Mouse (Mus musculus): Measurements from ENCODE around the gene Nmnat3. TPM values are rescaled to one million over a fixed set of nuclear protein-coding genes. Genes with fewer than 3 reads are reported as not detected.

The Nmnat3 gene
- polyA plus RNA-seq, 1 experiment: 7.1 TPM

GRCm38 (mm10) chr9:98350318-98351144 is 63.3 kb downstream of the Nmnat3 start:
- Histone ChIP-seq H3K4me1 (ENCODE audit: control insufficient read depth, insufficient read depth, insufficient read length) (no peaks in the 10 kb centered on the region), H3K4me3 (ENCODE audit: extremely low read depth, insufficient read depth, insufficient read length) (no peak overlapping the region), H3K36me3 (ENCODE audit: control insufficient read depth, insufficient read depth, low read length) (no peaks in the 10 kb centered on the region), H3K27me3 (ENCODE audit: control insufficient read depth, insufficient read depth, low read length) (no peaks in the 10 kb centered on the region), H3K27ac (ENCODE audit: insufficient read depth, low read length) (no peak overlapping the region)
- no peak for DNase-seq (ENCODE audit: low read depth in 1 of 2, low spot score in 2 of 2)
- 72% methylated on average over 4 of the region's 4 CpGs for WGBS
- TF ChIP-seq POLR2A (IDR thresholded peaks at IDR 0.05; ENCODE audit: low read depth, low read length): no peak
- TF ChIP-seq CTCF (IDR thresholded peaks at IDR 0.05; ENCODE audit: extremely low read depth, insufficient read depth, insufficient read length, insufficient replicate concordance): no peak

GRCm38 (mm10) chr9:98352332-98352731 is 65.1 kb downstream of the Nmnat3 start:
- no peaks in the 10 kb centered on the region for H3K36me3 ChIP-seq (ENCODE audit: control insufficient read depth, insufficient read depth, low read length)
- H3K27me3 ChIP-seq (ENCODE audit: control insufficient read depth, insufficient read depth, low read length): no peaks in the 10 kb centered on the region
- H3K27ac ChIP-seq (ENCODE audit: insufficient read depth, low read length): no peak overlapping the region
- whole genome bisulfite sequencing: 85% methylated on average over 6 of the region's 6 CpGs
- H3K4me3 ChIP-seq (ENCODE audit: extremely low read depth, insufficient read depth, insufficient read length): no peak overlapping the region
- no peak for DNase-seq (ENCODE audit: low read depth in 1 of 2, low spot score in 2 of 2)
- H3K4me1 ChIP-seq (ENCODE audit: control insufficient read depth, insufficient read depth, insufficient read length): no peaks in the 10 kb centered on the region
- TF ChIP-seq CTCF (IDR thresholded peaks at IDR 0.05; ENCODE audit: extremely low read depth, insufficient read depth, insufficient read length, insufficient replicate concordance): no peak
- TF ChIP-seq POLR2A (IDR thresholded peaks at IDR 0.05; ENCODE audit: low read depth, low read length): no peak

- 98% methylated on average over 3 of the region's 3 CpGs for WGBS
- Histone ChIP-seq H3K4me1 (ENCODE audit: control insufficient read depth, insufficient read depth, insufficient read length) (no peaks in the 10 kb centered on the region), H3K4me3 (ENCODE audit: extremely low read depth, insufficient read depth, insufficient read length) (no peak overlapping the region), H3K27ac (ENCODE audit: insufficient read depth, low read length) (no peak overlapping the region), H3K36me3 (ENCODE audit: control insufficient read depth, insufficient read depth, low read length) (no peaks in the 10 kb centered on the region), H3K27me3 (ENCODE audit: control insufficient read depth, insufficient read depth, low read length) (no peaks in the 10 kb centered on the region)
- DNase-seq (ENCODE audit: low read depth in 1 of 2, low spot score in 2 of 2): no peak
- TF ChIP-seq CTCF (IDR thresholded peaks at IDR 0.05; ENCODE audit: extremely low read depth, insufficient read depth, insufficient read length, insufficient replicate concordance) (no peak), POLR2A (IDR thresholded peaks at IDR 0.05; ENCODE audit: low read depth, low read length) (no peak)
These were observed 67.7 kb downstream of the Nmnat3 start for GRCm38 (mm10) chr9:98354919-98355318.

- WGBS: 75% methylated on average over 3 of the region's 3 CpGs
- no peaks in the 10 kb centered on the region for H3K36me3 ChIP-seq (ENCODE audit: control insufficient read depth, insufficient read depth, low read length)
- no peak for DNase-seq (ENCODE audit: low read depth in 1 of 2, low spot score in 2 of 2)
These were observed 73.8 kb downstream of the Nmnat3 start for GRCm38 (mm10) chr9:98361047-98361446.

GRCm38 (mm10) chr9:98366075-98366474 is 78.8 kb downstream of the Nmnat3 start:
- no peaks in the 10 kb centered on the region for H3K4me1 ChIP-seq (ENCODE audit: control insufficient read depth, insufficient read depth, insufficient read length)
- H3K27me3 ChIP-seq (ENCODE audit: control insufficient read depth, insufficient read depth, low read length): no peaks in the 10 kb centered on the region
- no peak overlapping the region for H3K4me3 ChIP-seq (ENCODE audit: extremely low read depth, insufficient read depth, insufficient read length)
- no peaks in the 10 kb centered on the region for H3K36me3 ChIP-seq (ENCODE audit: control insufficient read depth, insufficient read depth, low read length)
- TF ChIP-seq CTCF (IDR thresholded peaks at IDR 0.05; ENCODE audit: extremely low read depth, insufficient read depth, insufficient read length, insufficient replicate concordance): no peak
- no peak overlapping the region for H3K27ac ChIP-seq (ENCODE audit: insufficient read depth, low read length)
- WGBS: 87% methylated on average over 8 of the region's 8 CpGs
- no peak for DNase-seq (ENCODE audit: low read depth in 1 of 2, low spot score in 2 of 2)

More at GRCm38 (mm10) chr9:98361047-98361446, 73.8 kb downstream of the Nmnat3 start:
- TF ChIP-seq CTCF (IDR thresholded peaks at IDR 0.05; ENCODE audit: extremely low read depth, insufficient read depth, insufficient read length, insufficient replicate concordance): no peak
- TF ChIP-seq POLR2A (IDR thresholded peaks at IDR 0.05; ENCODE audit: low read depth, low read length): no peak
- no peak overlapping the region for H3K27ac ChIP-seq (ENCODE audit: insufficient read depth, low read length)
- H3K4me1 ChIP-seq (ENCODE audit: control insufficient read depth, insufficient read depth, insufficient read length): no peaks in the 10 kb centered on the region
- H3K27me3 ChIP-seq (ENCODE audit: control insufficient read depth, insufficient read depth, low read length): no peaks in the 10 kb centered on the region
- no peak overlapping the region for H3K4me3 ChIP-seq (ENCODE audit: extremely low read depth, insufficient read depth, insufficient read length)

GRCm38 (mm10) chr9:98367333-98367962 is 80.2 kb downstream of the Nmnat3 start:
- Histone ChIP-seq H3K36me3 (ENCODE audit: control insufficient read depth, insufficient read depth, low read length) (no peaks in the 10 kb centered on the region), H3K27me3 (ENCODE audit: control insufficient read depth, insufficient read depth, low read length) (no peaks in the 10 kb centered on the region), H3K4me1 (ENCODE audit: control insufficient read depth, insufficient read depth, insufficient read length) (no peaks in the 10 kb centered on the region), H3K27ac (ENCODE audit: insufficient read depth, low read length) (no peak overlapping the region), H3K4me3 (ENCODE audit: extremely low read depth, insufficient read depth, insufficient read length) (no peak overlapping the region)
- no peak for DNase-seq (ENCODE audit: low read depth in 1 of 2, low spot score in 2 of 2)
- no peak for TF ChIP-seq CTCF (IDR thresholded peaks at IDR 0.05; ENCODE audit: extremely low read depth, insufficient read depth, insufficient read length, insufficient replicate concordance)
- no peak for TF ChIP-seq POLR2A (IDR thresholded peaks at IDR 0.05; ENCODE audit: low read depth, low read length)
- WGBS: 97% methylated on average over 13 of the region's 13 CpGs

GRCm38 (mm10) chr9:98369707-98370106 is 82.5 kb downstream of the Nmnat3 start:
- H3K27ac ChIP-seq (ENCODE audit: insufficient read depth, low read length): no peak overlapping the region
- TF ChIP-seq CTCF (IDR thresholded peaks at IDR 0.05; ENCODE audit: extremely low read depth, insufficient read depth, insufficient read length, insufficient replicate concordance): no peak
- WGBS: 96% methylated on average over 8 of the region's 8 CpGs
- no peak for DNase-seq (ENCODE audit: low read depth in 1 of 2, low spot score in 2 of 2)
- no peaks in the 10 kb centered on the region for H3K27me3 ChIP-seq (ENCODE audit: control insufficient read depth, insufficient read depth, low read length)
- no peaks in the 10 kb centered on the region for H3K36me3 ChIP-seq (ENCODE audit: control insufficient read depth, insufficient read depth, low read length)
- H3K4me1 ChIP-seq (ENCODE audit: control insufficient read depth, insufficient read depth, insufficient read length): no peaks in the 10 kb centered on the region
- H3K4me3 ChIP-seq (ENCODE audit: extremely low read depth, insufficient read depth, insufficient read length): no peak overlapping the region

Measured in spleen, adult 2 months (tissue).